Comparison of ENCODE assay signal across 27 mouse cellular contexts in genomic region chr13:97785167-97785835, GRCm38 (mm10). TPM values are rescaled to one million over a fixed set of nuclear protein-coding genes. Genes with fewer than 3 reads are reported as not detected.
DNase-seq lines count a peak whose midpoint lies in the region; ATAC-seq lines count a peak whose summit lies in the region.
"Had no signal": no experiment of that assay in that cellular context is flagged by ENCODE, and none has a peak within 500 bp of the region (broad histone marks: within the 10 kb centered on the region; RNA-seq: fewer than 3 reads in every experiment).

No protein-coding gene starts in this region.

- H3K4me3 ChIP-seq in neural tube, embryonic 13.5 days, result no peak overlapping the region
- H3K4me3 ChIP-seq in limb, embryonic 12.5 days (replicated peaks), result no peak overlapping the region
- H3K4me3 ChIP-seq in neural tube, embryonic 15.5 days (replicated peaks), result no peak overlapping the region
- H3K4me3 ChIP-seq: forebrain, embryonic 12.5 days; gastrocnemius, adult 2 months; heart, embryonic 10.5 days; hindbrain, embryonic 12.5 days; liver, embryonic 12.5 days; midbrain, embryonic 12.5 days; stomach, embryonic 15.5 days had no signal

- peak overlapping the region; percentile 54; the same call in 1 of the 2 replicates for H3K27ac ChIP-seq in neural tube, embryonic 13.5 days (replicated peaks)
- peak overlapping the region; percentile 84 for H3K27ac ChIP-seq in limb, embryonic 12.5 days
- 0 out of 2 replicates have a peak overlapping the region, but pooled peaks have one; percentile 5 for H3K27ac ChIP-seq in neural tube, embryonic 15.5 days (replicated peaks)
- H3K27ac ChIP-seq: forebrain, embryonic 12.5 days; gastrocnemius, adult 2 months; heart, embryonic 10.5 days; hindbrain, embryonic 12.5 days; liver, embryonic 12.5 days; midbrain, embryonic 12.5 days; stomach, embryonic 15.5 days had no signal

- no peak overlapping the region for H3K4me2 ChIP-seq in neural tube, embryonic 13.5 days
- H3K4me2 ChIP-seq in limb, embryonic 12.5 days, result peak overlapping the region; percentile 23
- no peak overlapping the region for H3K4me2 ChIP-seq in neural tube, embryonic 15.5 days
- H3K4me2 ChIP-seq: forebrain, embryonic 12.5 days; hindbrain, embryonic 12.5 days; liver, embryonic 12.5 days; midbrain, embryonic 12.5 days; stomach, embryonic 15.5 days had no signal

- DNase-seq in embryo, embryonic 11 days, result peak; percentile 38
- DNase-seq in embryo, embryonic 10 days (ENCODE audit: low spot score), result no peak
- no peak for DNase-seq in neural tube, embryonic 10.5 days (ENCODE audit: extremely low spot score, low spot score)
- DNase-seq in c-Kit-positive CD71-positive TER-119-positive erythroid progenitor cells, embryonic 14.5 days (ENCODE audit: low spot score), result no peak
- no peak for DNase-seq in layer of hippocampus, postnatal 14 days (ENCODE audit: low spot score in 2 of 2)
- DNase-seq: adrenal gland, postnatal 10 days; cerebellum, adult 2 months; cerebellum, postnatal 36 days; gastrocnemius, adult 2 months; kidney, adult 2 months; kidney, postnatal 14 days; lung, adult 18-20 months; lung, postnatal 10 days; right cerebral cortex, adult 18-20 months; right cerebral cortex, postnatal 4 days; thymus, postnatal 25 days had no signal

- no peak overlapping the region for H3K9ac ChIP-seq in neural tube, embryonic 13.5 days
- H3K9ac ChIP-seq in limb, embryonic 12.5 days (replicated peaks), result no peak overlapping the region
- H3K9ac ChIP-seq in neural tube, embryonic 15.5 days (replicated peaks), result no peak overlapping the region
- H3K9ac ChIP-seq: forebrain, embryonic 12.5 days; hindbrain, embryonic 12.5 days; liver, embryonic 12.5 days; midbrain, embryonic 12.5 days; stomach, embryonic 15.5 days had no signal

- H3K36me3 ChIP-seq in neural tube, embryonic 13.5 days, result no peaks in the 10 kb centered on the region
- no peaks in the 10 kb centered on the region for H3K36me3 ChIP-seq in limb, embryonic 12.5 days
- no peaks in the 10 kb centered on the region for H3K36me3 ChIP-seq in neural tube, embryonic 15.5 days
- H3K36me3 ChIP-seq: forebrain, embryonic 12.5 days; heart, embryonic 10.5 days; hindbrain, embryonic 12.5 days; liver, embryonic 12.5 days; midbrain, embryonic 12.5 days; stomach, embryonic 15.5 days had no signal

- WGBS in neural tube, embryonic 13.5 days, result 42% methylated on average over 10 of the region's 10 CpGs
- WGBS in limb, embryonic 12.5 days, result 14% methylated on average over 10 of the region's 10 CpGs
- WGBS in neural tube, embryonic 15.5 days, result 40% methylated on average over 10 of the region's 10 CpGs

- 0 out of 2 replicates have a peak, but pooled peaks have one; percentile 36 for ATAC-seq in neural tube, embryonic 13.5 days (ENCODE audit: low read depth)
- peak; percentile 90 for ATAC-seq in limb, embryonic 12.5 days (ENCODE audit: insufficient number of reproducible peaks, insufficient read depth, low FRiP score, low TSS enrichment, low read depth)
- no peak for ATAC-seq in neural tube, embryonic 15.5 days (ENCODE audit: low FRiP score)
- ATAC-seq: activated CD4-positive, CD25-positive, alpha-beta regulatory T cell, adult 4 months; inflammation-experienced regulatory T-cells, adult 6 months; liver, embryonic 12.5 days had no signal

- no peaks in the 10 kb centered on the region for H3K27me3 ChIP-seq in neural tube, embryonic 13.5 days
- peaks cover 6% of the 10 kb centered on the region; the same call in 1 of the 2 replicates for H3K27me3 ChIP-seq in limb, embryonic 12.5 days
- no peaks in the 10 kb centered on the region for H3K27me3 ChIP-seq in neural tube, embryonic 15.5 days (replicated peaks)
- H3K27me3 ChIP-seq: forebrain, embryonic 12.5 days; hindbrain, embryonic 12.5 days; stomach, embryonic 15.5 days had no signal

- H3K9me3 ChIP-seq in neural tube, embryonic 13.5 days, result no peaks in the 10 kb centered on the region
- H3K9me3 ChIP-seq in limb, embryonic 12.5 days, result no peaks in the 10 kb centered on the region
- H3K9me3 ChIP-seq in neural tube, embryonic 15.5 days (replicated peaks), result no peaks in the 10 kb centered on the region
- H3K9me3 ChIP-seq: forebrain, embryonic 12.5 days; heart, embryonic 10.5 days; hindbrain, embryonic 12.5 days; liver, embryonic 12.5 days; midbrain, embryonic 12.5 days; stomach, embryonic 15.5 days had no signal

- H3K4me1 ChIP-seq in neural tube, embryonic 13.5 days (replicated peaks), result peaks cover 23% of the 10 kb centered on the region
- peaks cover 71% of the 10 kb centered on the region for H3K4me1 ChIP-seq in limb, embryonic 12.5 days (replicated peaks)
- H3K4me1 ChIP-seq in neural tube, embryonic 15.5 days, result peaks cover 12% of the 10 kb centered on the region
- H3K4me1 ChIP-seq: stomach, embryonic 15.5 days had no signal

RNA-seq across cellular contexts. Expression of gene Gm10260, which starts 24.9 kb away (rescaled TPM):
- polyA plus RNA-seq in neural tube, embryonic 13.5 days (2015; fragmentation: Nextera tagmentation; extraction: Ambion mirVana), result 4.2 and 4.6 TPM in 2 replicates
- polyA plus RNA-seq in limb, embryonic 12.5 days (2016; fragmentation: Nextera tagmentation; extraction: Ambion mirVana), result 4.1 and 6.4 TPM in 2 replicates
- polyA plus RNA-seq in neural tube, embryonic 15.5 days (2015; fragmentation: Nextera tagmentation; extraction: Ambion mirVana), result 2.4 and 4.2 TPM in 2 replicates
- 100 to 1,000 TPM; 101 TPM for total RNA-seq in layer of hippocampus, postnatal 14 days (2021)

Comparison
In these comparisons a context has a peak if more than half of its experiments do, and no peak if none do; other contexts are left out.
1. H3K27ac ChIP-seq: peak in every context shown above with its lines; median percentile 84 in limb, embryonic 12.5 days; 54 in neural tube, embryonic 13.5 days; 5 in neural tube, embryonic 15.5 days.